Mouse (Mus musculus) layer of hippocampus, postnatal 10 days (tissue): ENCODE measurements around the gene Prcd. TPM values are rescaled to one million over a fixed set of nuclear protein-coding genes. Genes with fewer than 3 reads are reported as not detected.
A peak's percentile ranks its signal among the peaks of the same experiment; 100 is the strongest.
"Not testable (repeated sequence)": the region's sequence is repeated elsewhere in the genome, so short reads cannot be mapped to it uniquely, and the experiment has no call there.

Experiments
- DNase-seq, 2 experiments: peaks; one replicate each; pipeline ENCODE4 v3.0.0; 2021; ENCODE audit warnings: low spot score in 2 of 2
- total RNA-seq, 2 experiments: library from RNA; stranded (reverse); gene quantifications; 2 replicates each; pipeline ENCODE4 v1.2.3; 2021

Prcd gene
- total RNA-seq, 2 experiments from 2014 or later, result 3.4 to 3.8 TPM

DNA sequence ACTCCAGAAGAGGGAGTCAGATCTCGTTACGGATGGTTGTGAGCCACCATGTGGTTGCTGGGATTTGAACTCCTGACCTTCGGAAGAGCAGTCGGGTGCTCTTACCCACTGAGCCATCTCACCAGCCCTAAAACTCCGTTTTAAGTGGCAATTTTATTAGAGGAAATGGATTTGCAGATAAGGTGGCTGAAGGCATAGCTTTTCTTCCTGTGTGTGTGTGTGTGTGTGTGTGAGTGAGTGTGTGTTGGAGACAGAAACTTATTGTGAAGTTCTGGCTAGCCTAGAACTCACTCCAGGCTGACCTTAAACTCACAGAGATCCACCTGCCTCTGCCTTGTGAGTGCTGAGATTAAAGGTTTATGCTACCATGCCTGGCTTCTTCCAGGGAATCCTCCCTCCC is 13.7 kb downstream of the Prcd start:
- not testable (repeated sequence) for DNase-seq

DNA sequence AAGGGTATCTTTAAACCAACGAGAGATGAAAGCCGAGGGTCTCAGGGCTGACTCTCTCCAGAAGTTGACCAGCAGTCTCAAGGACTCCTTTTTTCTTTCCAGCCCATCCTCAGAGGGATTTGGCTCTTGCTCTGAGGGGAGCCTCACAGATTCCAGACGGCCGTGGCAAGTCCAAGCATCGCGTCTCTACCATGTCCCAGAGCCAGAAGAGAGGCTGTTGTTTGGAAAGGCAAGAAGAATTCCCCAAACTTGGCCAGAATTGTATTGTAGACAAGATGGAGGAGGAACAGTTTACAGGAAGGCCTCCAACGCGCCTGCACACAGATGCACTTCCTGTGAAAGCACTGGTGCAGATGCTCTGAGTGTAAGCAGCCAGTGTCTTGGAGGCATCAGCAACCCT is 14.6 kb downstream of the Prcd start:
- DNase-seq, result no peak

DNA sequence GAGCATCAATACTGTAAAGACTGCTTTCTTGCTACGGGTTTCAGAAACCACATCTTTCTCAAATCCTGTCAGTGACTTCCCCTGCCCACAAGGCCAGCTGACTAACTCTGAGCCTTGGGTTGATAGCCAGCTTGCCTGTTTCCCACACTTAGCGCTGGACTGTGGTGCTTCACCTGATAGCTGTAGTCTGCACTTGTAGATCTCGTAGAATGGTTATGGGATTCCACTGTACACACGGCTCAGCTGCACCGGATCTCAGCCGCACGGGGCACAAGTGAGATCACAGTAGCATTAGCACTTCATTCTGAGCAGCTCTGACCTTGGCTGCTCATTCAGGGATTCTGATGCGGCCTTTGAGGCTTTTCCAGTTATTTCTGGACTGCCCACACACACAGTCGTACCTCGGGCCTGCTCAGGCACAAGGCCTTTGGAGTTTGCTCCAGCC is 15.1 kb downstream of the Prcd start:
- DNase-seq, result no peak

DNA sequence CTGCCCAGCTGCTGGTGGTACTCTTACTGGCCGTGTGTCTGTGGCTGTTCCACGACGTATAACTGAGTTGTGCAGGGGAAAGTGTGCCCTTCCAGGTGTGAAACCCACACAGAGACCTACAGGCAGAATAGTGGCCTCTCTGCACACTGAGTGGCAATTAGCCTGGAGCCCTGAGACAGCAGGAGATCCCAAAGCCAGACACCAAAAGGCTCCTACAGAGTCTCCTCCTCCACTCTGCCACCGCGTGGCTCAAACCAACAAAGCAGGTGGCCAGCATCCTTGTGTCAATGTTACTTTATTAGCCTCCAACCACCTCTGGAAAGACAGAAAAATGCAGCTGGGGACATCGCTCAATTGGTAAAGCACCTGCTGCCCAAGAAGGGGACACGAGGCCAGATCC is 15.5 kb downstream of the Prcd start:
- DNase-seq, result no peak

DNA sequence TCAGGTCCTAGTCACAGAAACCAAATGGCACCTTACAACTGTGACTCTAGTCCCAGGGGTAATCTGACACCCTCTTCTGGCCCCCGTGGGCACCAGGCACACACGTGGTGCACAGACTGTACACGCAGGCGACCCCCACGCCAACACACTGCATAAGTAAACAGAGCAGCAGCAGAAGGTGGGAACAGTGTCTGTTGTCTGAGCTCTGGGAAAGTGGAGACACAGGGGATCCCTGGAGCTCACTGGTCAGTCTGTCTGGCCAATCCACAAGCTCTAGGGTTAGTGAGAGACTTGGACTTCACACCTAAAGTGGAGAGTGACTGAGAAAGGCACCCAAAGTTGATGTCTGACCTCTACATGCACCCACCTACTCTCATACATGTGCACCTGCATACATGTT is 16.0 kb downstream of the Prcd start:
- DNase-seq, result no peak

DNA sequence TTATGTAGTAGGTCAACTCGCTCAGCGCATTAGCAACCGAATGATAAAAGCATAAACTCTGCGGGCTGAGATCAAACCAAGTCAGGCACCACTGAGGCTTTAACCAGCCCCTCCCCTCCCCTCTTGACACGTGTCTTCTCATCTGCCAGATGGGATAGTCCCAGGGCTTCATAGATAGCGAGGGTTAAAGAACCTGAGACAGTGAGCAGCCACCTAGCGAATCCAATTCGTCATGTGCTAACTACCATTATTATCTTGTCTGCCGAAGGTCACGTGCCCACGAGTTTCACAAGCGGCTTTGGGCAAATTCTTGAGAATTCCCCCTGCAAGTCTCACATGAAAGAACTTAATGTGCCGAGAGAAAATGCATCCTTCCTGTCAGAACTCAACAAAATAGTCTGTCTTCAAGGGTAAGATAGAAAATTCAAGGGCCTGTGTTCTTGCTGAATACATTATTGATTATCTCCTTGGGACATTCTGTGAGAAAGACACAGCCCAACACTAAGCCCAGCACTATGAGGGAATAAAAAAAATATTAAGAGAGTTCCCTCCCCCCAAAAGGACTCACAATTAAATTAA is 16.5 kb downstream of the Prcd start:
- DNase-seq, result no peak

DNA sequence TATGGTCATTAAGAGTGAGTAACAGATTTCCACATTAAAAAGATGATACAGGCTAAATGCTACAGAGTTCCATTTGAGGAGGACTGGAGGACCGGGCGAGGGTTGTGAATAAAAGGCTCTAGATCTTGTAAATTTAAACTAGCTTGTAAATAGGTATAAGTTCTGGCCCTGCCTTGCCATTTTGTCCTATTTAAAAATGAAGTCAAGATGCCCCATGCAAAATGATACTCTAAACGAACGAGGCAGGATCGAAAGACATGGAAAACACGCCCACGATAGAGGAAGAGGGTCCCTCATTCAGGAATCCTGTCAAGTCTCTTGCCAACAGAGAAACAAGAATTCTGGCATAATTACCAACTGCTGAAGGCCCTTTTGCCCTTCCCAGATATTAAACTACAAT is 17.1 kb downstream of the Prcd start:
- no peak for DNase-seq

DNA sequence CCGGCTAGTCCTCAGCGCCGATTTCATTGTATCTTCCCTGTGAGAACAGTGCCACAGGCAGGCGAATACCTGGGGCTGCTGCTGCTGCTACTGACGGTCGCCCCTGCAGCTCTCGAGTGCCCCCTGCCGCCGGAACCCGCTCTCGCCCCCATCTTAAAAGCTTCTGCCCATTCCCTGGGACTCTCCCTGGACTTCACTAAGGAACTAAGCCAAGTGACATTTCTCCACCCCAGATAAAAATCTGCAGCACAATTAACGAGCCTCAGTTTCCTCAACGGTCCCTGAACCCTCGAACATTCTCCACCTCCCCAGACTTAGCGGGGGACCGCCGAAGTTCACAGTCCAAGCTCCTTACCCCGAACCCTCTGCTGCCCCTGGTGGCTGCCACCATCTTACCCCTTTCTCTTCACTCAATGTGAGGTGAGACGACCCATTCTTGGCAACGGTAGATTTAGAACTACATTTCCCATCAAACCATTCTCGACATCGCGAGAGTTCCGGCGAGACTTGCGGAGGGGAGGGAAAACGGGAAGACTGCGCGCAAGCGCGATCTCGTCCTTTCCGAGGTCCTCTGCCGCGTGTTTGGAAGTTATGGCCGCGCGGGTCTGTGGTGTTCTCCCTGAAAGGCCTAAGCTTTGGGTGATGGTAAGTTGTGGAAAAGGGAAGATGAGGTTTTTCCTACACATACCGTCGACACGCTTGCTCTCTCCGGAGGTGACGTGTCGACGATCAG is 17.9 kb downstream of the Prcd start:
- DNase-seq, result peak; percentile 99

DNA sequence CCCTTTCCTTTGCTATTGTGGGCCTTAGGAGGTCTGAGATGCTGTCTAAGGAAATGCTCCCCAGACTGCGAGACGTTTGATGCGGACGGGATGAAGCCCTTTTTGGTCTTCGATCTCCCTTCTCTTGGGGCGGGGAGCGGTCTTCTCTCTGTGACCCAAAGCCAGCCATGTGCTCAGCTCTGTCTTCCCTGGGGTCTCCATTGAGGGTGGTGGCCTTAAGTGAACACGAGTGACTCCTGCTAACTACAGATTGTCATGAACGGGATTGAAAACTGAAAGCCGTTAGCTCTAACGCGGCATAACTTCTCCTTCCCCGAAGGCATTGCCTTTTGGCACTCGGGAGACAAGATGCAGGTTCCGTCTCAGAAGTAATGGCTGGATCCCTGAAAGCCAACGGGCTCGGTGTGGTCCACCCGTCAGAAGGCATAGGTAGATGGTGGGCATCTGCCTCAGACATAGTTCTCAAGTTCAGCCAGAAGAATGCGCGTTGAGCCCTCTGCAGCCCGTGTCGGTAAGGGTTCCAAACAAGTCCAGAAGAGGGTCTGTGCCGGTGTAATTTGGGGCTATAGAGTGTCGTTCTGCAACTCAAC is 18.6 kb downstream of the Prcd start:
- no peak for DNase-seq

DNA sequence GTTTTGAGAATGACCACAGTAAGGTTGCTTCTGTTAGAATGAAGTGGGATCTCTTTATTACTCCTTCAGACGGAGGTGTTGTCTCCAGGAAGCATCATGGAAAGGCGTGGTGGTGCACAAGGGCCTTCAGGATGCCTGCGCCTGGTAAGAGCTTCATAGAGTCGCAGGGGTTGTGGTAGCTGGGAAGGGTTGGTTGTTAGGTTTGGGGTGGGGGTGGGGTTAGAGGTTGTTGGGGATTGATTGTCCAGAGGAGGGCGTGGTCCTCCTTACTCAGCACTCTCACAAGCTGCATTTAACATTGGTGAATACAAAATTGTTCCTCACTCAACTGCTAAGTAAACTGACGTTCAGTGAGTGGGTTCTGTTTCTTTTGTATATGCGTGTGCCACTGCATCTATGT is 19.3 kb downstream of the Prcd start:
- no peak for DNase-seq

DNA sequence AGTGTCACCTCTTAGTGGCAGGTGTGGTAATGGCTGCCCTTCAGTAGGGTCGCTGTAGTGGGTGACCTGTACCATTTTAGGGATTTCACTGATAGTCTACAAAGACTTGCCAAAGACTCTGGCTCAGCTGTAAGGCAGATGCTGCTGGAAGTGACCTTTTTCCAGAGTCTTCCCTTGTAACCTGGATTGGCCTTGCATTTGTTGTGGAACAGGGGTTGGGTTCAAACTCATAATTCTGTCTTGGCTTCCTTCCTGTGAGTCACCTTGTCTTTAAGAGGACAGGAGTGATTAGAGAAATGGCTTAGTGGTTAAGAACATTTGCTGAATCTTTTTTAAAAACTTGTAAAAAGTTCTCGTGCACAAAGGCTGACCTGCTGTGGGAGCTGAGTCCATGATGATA is 20.1 kb downstream of the Prcd start:
- DNase-seq, result no peak

DNA sequence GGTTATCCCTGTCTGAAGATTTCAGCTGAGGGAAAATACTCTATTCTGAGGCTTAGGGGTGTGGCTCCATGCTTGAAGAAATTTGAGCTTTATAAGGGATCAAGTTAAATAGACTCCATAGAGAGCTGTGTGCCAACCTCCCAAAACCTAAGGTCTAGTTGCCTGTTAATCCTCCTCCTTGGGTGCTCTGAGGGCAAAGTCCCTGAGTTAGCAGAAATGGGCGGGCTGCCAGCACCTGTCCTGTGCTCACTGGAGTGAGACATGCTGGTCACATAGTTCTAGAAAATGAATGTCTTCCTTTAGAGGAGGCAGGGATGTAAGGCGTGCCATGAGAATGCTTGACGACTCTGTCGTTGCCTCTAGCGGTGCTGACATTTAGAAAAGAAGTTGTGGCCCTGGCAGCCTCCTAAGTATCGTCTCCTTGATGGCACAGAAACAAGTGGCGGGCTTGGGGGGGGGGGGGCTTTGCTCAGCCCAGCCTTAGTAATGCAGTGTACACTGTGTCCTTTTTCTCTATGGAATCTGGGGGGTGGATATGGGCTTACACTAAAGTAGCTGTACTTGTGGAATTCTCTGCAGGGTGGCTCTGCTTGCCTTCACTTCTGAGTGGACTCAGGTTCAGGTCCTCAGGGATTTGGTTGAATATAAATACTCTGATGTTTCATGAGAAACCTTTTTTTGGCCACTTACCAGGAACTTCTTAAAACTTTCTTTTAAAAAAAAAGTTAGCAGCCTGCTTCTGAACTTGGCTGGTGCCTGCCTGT is 21.5 kb downstream of the Prcd start:
- DNase-seq, result no peak

DNA sequence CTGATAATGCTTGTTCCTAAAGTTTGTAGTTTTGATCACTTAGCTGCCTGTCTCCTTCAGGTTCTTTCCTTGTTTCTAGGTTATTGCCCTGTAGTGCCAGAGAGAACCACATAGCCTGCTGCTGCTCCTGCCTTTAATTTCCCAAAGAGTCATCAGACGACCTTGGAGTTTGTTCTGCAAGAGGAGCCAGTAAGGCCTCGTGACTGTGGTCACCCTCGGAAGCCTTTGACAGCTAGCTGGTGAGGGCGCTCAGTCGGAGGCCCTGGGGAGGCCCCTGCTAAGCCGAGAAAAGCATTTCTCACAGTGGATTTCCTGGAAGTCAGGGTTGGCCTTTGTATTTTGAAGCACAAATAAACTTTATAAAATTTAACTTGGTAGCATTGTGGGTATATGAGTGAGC is 22.1 kb downstream of the Prcd start:
- not testable (repeated sequence) for DNase-seq

DNA sequence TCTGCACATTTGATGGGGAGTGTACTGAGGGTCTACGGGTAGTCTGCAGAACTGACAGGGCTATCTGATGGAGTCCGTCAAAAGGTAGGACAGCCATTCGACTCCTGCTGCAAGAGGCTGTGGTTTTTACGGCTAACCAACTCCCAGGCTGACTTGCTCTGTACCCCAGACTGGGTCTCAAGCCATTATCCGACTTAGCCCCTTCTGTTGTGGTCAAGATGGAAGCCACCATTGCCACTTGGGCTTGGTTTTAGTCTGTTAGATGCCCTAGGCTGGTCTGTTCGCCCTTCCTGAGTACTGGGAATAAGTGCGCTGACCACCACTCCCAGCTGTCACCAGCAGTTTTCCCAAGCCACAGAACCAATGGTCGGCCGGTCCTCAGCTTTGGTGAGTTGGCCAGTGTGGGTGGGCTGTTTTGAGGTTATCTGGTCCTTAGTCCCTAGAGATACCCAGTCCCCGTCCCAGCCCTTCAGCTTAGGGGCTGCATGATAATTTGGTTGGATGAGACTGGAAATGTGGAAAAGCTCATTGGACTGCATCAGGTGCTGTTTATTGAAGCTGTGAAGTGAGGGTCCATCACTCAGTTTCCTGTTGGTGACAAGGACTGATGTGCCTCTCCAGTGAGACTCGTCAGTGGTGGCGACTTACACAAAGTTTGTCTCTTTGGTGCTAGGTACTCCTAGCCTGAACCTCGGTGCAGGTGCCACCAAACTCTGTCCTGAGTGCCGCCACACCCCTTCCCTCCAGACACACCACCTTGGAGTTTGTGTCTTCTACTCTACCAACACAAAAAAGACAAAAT is 23.0 kb downstream of the Prcd start:
- no peak for DNase-seq

DNA sequence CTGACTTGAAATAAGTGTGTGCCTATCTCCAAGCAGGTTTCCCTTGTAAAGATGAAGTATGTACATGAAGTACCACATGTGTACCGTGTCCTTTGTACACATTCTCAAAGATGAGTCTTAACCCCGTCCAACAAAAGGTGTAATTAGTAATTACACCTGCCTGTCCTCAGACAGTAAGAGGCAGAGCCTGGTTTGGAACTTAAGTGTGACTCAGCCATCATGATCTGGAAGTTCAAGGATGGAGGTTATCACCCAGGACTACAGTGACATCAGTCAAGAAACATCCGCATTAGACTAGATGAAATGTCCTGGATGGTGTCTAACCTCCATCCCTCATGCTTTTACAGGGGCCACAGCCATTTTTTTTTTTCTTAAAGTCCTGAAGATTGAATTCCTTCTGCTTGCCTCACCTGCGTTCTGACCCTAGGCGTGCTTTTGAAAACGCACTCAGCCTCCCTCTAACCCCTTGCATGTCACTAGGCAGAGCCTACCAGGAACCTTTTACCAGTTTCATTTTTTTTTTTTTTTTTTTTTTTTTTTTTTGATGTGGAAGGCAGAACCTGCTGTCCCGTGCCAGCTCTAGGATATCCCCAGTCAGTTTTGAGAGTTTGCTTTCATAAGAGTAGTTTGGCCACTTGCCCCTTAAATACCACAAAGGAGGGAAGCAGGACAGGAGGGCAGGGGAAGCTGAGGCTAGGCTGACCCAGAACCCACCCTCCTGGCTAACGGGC is 24.5 kb downstream of the Prcd start:
- no peak for DNase-seq

DNA sequence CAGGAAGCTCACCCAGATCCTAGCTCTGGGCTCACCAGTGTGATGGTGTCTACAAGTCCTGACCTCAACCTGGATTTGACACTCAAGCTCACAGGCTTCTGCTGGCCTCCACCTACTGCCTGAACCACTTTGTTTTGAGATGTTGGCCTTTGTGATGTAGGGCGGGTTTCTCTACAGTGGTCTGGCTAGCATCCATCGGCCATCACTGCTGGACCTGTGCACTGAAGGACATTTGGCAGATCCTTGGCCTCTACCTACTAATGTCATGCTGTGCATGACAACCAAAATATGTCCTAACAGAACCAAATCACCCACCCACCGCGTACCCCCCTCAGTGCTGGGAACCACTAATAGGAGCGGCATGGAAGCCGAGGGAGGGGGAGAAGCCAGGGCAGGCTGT is 25.8 kb downstream of the Prcd start:
- no peak for DNase-seq

DNA sequence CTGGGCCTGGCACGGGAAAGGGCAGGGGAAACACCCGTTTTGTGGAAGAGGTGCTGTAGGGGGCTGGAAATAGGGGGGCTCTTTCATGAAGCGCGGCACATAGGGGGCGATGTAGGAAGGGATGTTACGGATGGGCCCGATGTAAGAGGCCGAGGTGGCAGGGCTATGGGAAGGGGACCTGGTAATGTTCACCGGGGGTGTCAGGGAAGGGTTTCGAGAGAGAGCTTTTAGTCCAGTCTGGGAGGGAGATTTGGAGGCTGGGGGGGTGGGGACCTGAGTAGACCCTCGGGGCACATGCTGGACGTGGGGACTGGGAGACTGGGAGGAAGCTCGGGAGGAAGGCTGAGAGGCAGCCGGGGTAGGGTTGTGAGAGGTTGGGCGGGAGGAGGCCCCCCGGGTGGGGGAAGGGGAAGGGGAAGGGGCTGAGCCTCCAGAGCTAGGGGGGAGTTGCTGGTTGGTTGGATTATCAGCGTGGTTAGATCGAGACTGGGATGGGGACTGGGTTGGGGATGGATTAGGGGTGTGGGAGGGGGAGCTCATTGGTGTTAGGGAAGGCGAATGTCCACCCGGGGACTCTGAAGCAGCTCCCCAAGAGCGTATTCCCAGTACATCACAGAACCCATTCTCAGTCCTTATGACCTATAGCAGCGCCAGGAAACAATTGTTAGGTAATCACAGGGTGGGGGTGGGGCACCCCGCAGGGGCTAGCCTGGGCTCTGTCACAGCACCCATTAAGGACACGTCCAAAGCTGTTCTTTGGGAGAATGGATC is 27.2 kb downstream of the Prcd start:
- no peak for DNase-seq

DNA sequence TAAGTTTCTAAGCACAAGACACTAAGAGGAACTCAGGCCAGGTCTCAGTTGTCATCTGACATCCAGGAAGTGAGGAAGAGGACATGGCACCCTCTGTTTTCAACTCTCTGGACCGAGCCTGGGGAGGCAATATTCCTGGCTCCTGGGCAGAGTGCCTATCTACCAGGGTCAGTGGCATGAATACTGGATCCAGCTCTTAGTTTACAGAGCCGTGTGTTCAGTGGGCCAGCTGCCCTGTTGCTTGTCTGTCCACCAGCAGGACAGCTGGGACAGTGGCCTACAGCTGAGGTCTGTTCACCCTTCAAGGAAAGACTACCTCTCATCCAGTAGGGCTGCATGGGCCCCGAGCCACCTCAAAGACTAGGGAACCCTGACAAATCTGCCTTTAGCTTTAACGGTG is 27.8 kb downstream of the Prcd start:
- no peak for DNase-seq

DNA sequence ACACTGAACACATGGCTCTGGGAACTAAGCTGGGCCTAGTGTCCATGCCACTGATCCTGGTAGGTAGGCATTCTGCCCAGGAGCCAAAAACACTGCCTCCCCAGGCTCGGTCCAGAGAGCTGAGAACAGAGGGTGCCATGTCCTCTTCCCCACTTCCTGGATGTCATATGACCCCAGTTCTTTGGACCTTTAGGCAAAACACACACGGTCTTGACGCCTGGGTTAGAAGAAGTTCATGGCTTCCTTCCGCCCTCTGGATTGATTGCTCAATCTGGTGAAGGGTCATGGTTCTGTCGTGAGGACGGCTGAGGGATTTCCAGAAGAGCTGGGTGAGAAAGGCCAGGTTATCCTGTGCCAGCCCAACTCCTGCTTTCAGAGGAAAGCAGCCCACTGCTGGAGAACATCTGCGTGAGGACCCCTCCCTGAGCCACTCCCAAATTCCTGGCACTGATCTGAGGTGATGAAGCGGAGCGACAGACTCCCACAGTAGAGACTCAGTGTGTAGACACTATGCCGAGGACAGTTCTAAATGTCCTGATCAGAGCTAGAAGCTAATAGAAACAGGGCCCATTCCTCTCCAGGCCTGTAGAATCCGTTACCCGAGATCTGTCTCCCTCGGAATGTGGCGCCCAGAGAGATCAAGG is 29.3 kb downstream of the Prcd start:
- DNase-seq, result no peak
